8 mouse cellular contexts compared by ENCODE assay signal in genomic region chr6:91115863-91116243, GRCm38 (mm10). TPM values are rescaled to one million over a fixed set of nuclear protein-coding genes. Genes with fewer than 3 reads are reported as not detected.
DNase-seq lines count a peak whose midpoint lies in the region; ATAC-seq and TF ChIP-seq lines count a peak whose summit lies in the region.

No protein-coding gene starts in this region.

- no peak for DNase-seq in lung, embryonic 14.5 days
- DNase-seq in lung, postnatal 10 days = no peak
- DNase-seq in forebrain, embryonic 11.5 days (ENCODE audit: low spot score) = peak; percentile 57
- no peak for DNase-seq in cerebellum, postnatal 14 days
- no peak for DNase-seq in kidney, adult 11 months
- DNase-seq in B cell, adult 2 months = no peak

- H3K27me3 ChIP-seq in lung, embryonic 14.5 days (ENCODE audit: insufficient read depth, low read length) = peaks cover 4% of the 10 kb centered on the region; the same call in 1 of the 2 replicates
- no peaks in the 10 kb centered on the region for H3K27me3 ChIP-seq in forebrain, embryonic 11.5 days (ENCODE audit: control insufficient read depth, insufficient read depth, low read length)
- no peaks in the 10 kb centered on the region; the same call in 1 of the 2 replicates for H3K27me3 ChIP-seq in liver, embryonic 12.5 days (replicated peaks)
- H3K27me3 ChIP-seq in neural tube, embryonic 15.5 days (replicated peaks) = no peaks in the 10 kb centered on the region

- peak overlapping the region; percentile 58 for H3K27ac ChIP-seq in lung, embryonic 14.5 days (ENCODE audit: low read depth)
- H3K27ac ChIP-seq in forebrain, embryonic 11.5 days (ENCODE audit: low read depth, low read length) = no peak overlapping the region
- H3K27ac ChIP-seq in liver, embryonic 12.5 days = peak overlapping the region; percentile 95
- H3K27ac ChIP-seq in neural tube, embryonic 15.5 days (replicated peaks) = peak overlapping the region; percentile 96

- H3K4me1 ChIP-seq in lung, embryonic 14.5 days (ENCODE audit: insufficient read depth) = no peaks in the 10 kb centered on the region
- peaks cover 9% of the 10 kb centered on the region; the same call in 1 of the 2 replicates for H3K4me1 ChIP-seq in forebrain, embryonic 11.5 days (replicated peaks; ENCODE audit: control insufficient read depth, insufficient read depth, low read length)
- H3K4me1 ChIP-seq in liver, embryonic 12.5 days = peaks cover 79% of the 10 kb centered on the region
- H3K4me1 ChIP-seq in neural tube, embryonic 15.5 days = peaks cover 31% of the 10 kb centered on the region

- no peaks in the 10 kb centered on the region for H3K36me3 ChIP-seq in lung, embryonic 14.5 days (ENCODE audit: insufficient read depth)
- H3K36me3 ChIP-seq in forebrain, embryonic 11.5 days (ENCODE audit: control insufficient read depth, insufficient read depth, low read length) = no peaks in the 10 kb centered on the region
- peaks cover 26% of the 10 kb centered on the region for H3K36me3 ChIP-seq in liver, embryonic 12.5 days
- no peaks in the 10 kb centered on the region for H3K36me3 ChIP-seq in neural tube, embryonic 15.5 days

- H3K4me3 ChIP-seq in lung, embryonic 14.5 days (ENCODE audit: low read depth, low read length) = peak overlapping the region; percentile 61
- peak overlapping the region; percentile 77 for H3K4me3 ChIP-seq in forebrain, embryonic 11.5 days (ENCODE audit: low read depth, low read length)
- peak overlapping the region; percentile 94 for H3K4me3 ChIP-seq in liver, embryonic 12.5 days
- peak overlapping the region; percentile 70 for H3K4me3 ChIP-seq in neural tube, embryonic 15.5 days (replicated peaks)

- 26% methylated on average over 4 of the region's 4 CpGs for WGBS in lung, embryonic 14.5 days
- 22% methylated on average over 4 of the region's 4 CpGs for WGBS in forebrain, embryonic 11.5 days
- WGBS in liver, embryonic 12.5 days (ENCODE audit: insufficient replicate concordance) = 4% methylated on average over 4 of the region's 4 CpGs
- WGBS in neural tube, embryonic 15.5 days = 13% methylated on average over 4 of the region's 4 CpGs

- H3K9ac ChIP-seq in lung, embryonic 14.5 days = peak overlapping the region; percentile 59
- H3K9ac ChIP-seq in forebrain, embryonic 11.5 days (ENCODE audit: low read length) = peak overlapping the region; percentile 85
- H3K9ac ChIP-seq in liver, embryonic 12.5 days = peak overlapping the region; percentile 96
- H3K9ac ChIP-seq in neural tube, embryonic 15.5 days (replicated peaks) = peak overlapping the region; percentile 73

- TF ChIP-seq CTCF in lung, embryonic 14.5 days (IDR thresholded peaks at IDR 0.05; ENCODE audit: low read depth) = no peak

- peak overlapping the region; percentile 97 for H3K4me2 ChIP-seq in lung, embryonic 14.5 days
- peak overlapping the region; percentile 92 for H3K4me2 ChIP-seq in forebrain, embryonic 11.5 days (ENCODE audit: low read depth, low read length, severe bottlenecking)
- peak overlapping the region; percentile 93 for H3K4me2 ChIP-seq in liver, embryonic 12.5 days
- peak overlapping the region; percentile 74 for H3K4me2 ChIP-seq in neural tube, embryonic 15.5 days

- no peaks in the 10 kb centered on the region for H3K9me3 ChIP-seq in lung, embryonic 14.5 days (ENCODE audit: low read depth, low read length)
- no peaks in the 10 kb centered on the region for H3K9me3 ChIP-seq in forebrain, embryonic 11.5 days (ENCODE audit: control insufficient read depth, low read length)
- H3K9me3 ChIP-seq in liver, embryonic 12.5 days (replicated peaks) = no peaks in the 10 kb centered on the region
- H3K9me3 ChIP-seq in neural tube, embryonic 15.5 days (replicated peaks) = no peaks in the 10 kb centered on the region

- ATAC-seq in lung, embryonic 14.5 days (ENCODE audit: insufficient read depth) = 0 out of 2 replicates have a peak, but pooled peaks have one; percentile 6
- ATAC-seq in forebrain, embryonic 11.5 days (replicated peaks; ENCODE audit: low FRiP score) = 0 out of 2 replicates have a peak, but pooled peaks have one; percentile 26
- peak; percentile 88 for ATAC-seq in liver, embryonic 12.5 days
- ATAC-seq in neural tube, embryonic 15.5 days (ENCODE audit: low FRiP score) = peak; percentile 8

RNA-seq across cellular contexts. Expression of gene Nup210, which starts 0.8 kb away (rescaled TPM):
- polyA plus RNA-seq in lung, embryonic 14.5 days (2014; fragmentation: Nextera tagmentation; extraction: Ambion mirVana) = 30.8 and 35.3 TPM in 2 replicates
- polyA plus RNA-seq in forebrain, embryonic 11.5 days (2014; fragmentation: Nextera tagmentation; extraction: Ambion mirVana) = 31.9 and 37.4 TPM in 2 replicates
- polyA plus RNA-seq in liver, embryonic 12.5 days (2016; fragmentation: Nextera tagmentation; extraction: Ambion mirVana) = 54.0 and 55.6 TPM in 2 replicates
- 15.4 and 18.4 TPM in 2 replicates for polyA plus RNA-seq in neural tube, embryonic 15.5 days (2015; fragmentation: Nextera tagmentation; extraction: Ambion mirVana)

RNA-seq across cellular contexts. Expression of gene Hdac11, which starts 40.6 kb away (rescaled TPM):
- polyA plus RNA-seq in lung, embryonic 14.5 days (2014; fragmentation: Nextera tagmentation; extraction: Ambion mirVana) = 8.1 and 8.8 TPM in 2 replicates
- 12.5 and 14.5 TPM in 2 replicates for polyA plus RNA-seq in forebrain, embryonic 11.5 days (2014; fragmentation: Nextera tagmentation; extraction: Ambion mirVana)
- polyA plus RNA-seq in liver, embryonic 12.5 days (2016; fragmentation: Nextera tagmentation; extraction: Ambion mirVana) = 6.0 and 7.5 TPM in 2 replicates
- polyA plus RNA-seq in neural tube, embryonic 15.5 days (2015; fragmentation: Nextera tagmentation; extraction: Ambion mirVana) = 41.7 and 51.5 TPM in 2 replicates

Comparison
In these comparisons a context has a peak if more than half of its experiments do, and no peak if none do; other contexts are left out.
1. ATAC-seq: peak in every context shown above with its lines; median percentile 88 in liver, embryonic 12.5 days; 26 in forebrain, embryonic 11.5 days; 8 in neural tube, embryonic 15.5 days; 6 in lung, embryonic 14.5 days.